Mouse (Mus musculus) E14TG2a.4 (cell line): ENCODE measurements around the gene Spryd3.

ENCODE experiments used
- H3K27me3 ChIP-seq: 2 replicates; pipeline ENCODE4 v1.6.1; 2014; ENCODE audit warnings: low read length, control low read depth; ENCODE audit not compliant: insufficient read depth
- H3K36me3 ChIP-seq: 2 replicates; pipeline ENCODE4 v1.6.1; 2014; ENCODE audit warnings: low read length, control low read depth; ENCODE audit not compliant: insufficient read depth
- H3K4me1 ChIP-seq: replicated peaks from 2 replicates; pipeline ENCODE4 v1.6.1; 2014; ENCODE audit warnings: low read depth, low read length, control low read depth
- H3K4me3 ChIP-seq: replicated peaks from 2 replicates; pipeline ENCODE4 v1.5.1; 2014; ENCODE audit warnings: mild to moderate bottlenecking, low read length
- H3K9me3 ChIP-seq: 2 replicates; pipeline ENCODE4 v1.6.1; 2014; ENCODE audit warnings: low read length, control low read depth
- CTCF ChIP-seq: conservative IDR thresholded peaks from 2 replicates; pipeline ENCODE4 v1.5.1; 2014; ENCODE audit warnings: low read length
- NANOG ChIP-seq: IDR thresholded peaks from 2 replicates; pipeline ENCODE4 v1.6.1; 2014; ENCODE audit warnings: borderline replicate concordance, low read length, mixed read lengths
- POU5F1 ChIP-seq: IDR thresholded peaks from 2 replicates; pipeline ENCODE4 v1.6.1; 2014; ENCODE audit warnings: low read length, borderline replicate concordance

Gene Spryd3

GRCm38 (mm10) chr15:102119121-102119830 lies 16.8 kb downstream of the Spryd3 start:
- Histone ChIP-seq H3K27me3 (no peaks in the 10 kb centered on the region), H3K36me3 (peaks cover 86% of the 10 kb centered on the region), H3K4me3 (no peak overlapping the region), H3K4me1 (peaks cover 34% of the 10 kb centered on the region), H3K9me3 (no peaks in the 10 kb centered on the region)
- TF ChIP-seq NANOG: no peak
- no peak for TF ChIP-seq CTCF
- TF ChIP-seq POU5F1: no peak

GRCm38 (mm10) chr15:102118591-102118990 lies 17.4 kb downstream of the Spryd3 start:
- TF ChIP-seq NANOG (no peak), CTCF (no peak), POU5F1 (no peak)
- no peaks in the 10 kb centered on the region for H3K27me3 ChIP-seq
- H3K4me1 ChIP-seq: peaks cover 34% of the 10 kb centered on the region
- H3K9me3 ChIP-seq: no peaks in the 10 kb centered on the region
- no peak overlapping the region for H3K4me3 ChIP-seq
- peaks cover 85% of the 10 kb centered on the region for H3K36me3 ChIP-seq

GRCm38 (mm10) chr15:102117461-102118443 lies 18.3 kb downstream of the Spryd3 start:
- TF ChIP-seq CTCF (no peak; the same call in 1 of the 2 replicates), NANOG (no peak), POU5F1 (no peak)
- Histone ChIP-seq H3K4me1 (peaks cover 34% of the 10 kb centered on the region), H3K27me3 (no peaks in the 10 kb centered on the region; the same call in 1 of the 2 replicates), H3K9me3 (no peaks in the 10 kb centered on the region), H3K4me3 (no peak overlapping the region), H3K36me3 (peaks cover 85% of the 10 kb centered on the region)

- Histone ChIP-seq H3K4me3 (no peak overlapping the region), H3K27me3 (peaks cover under 1% of the 10 kb centered on the region; the same call in 1 of the 2 replicates), H3K36me3 (peaks cover 80% of the 10 kb centered on the region), H3K9me3 (no peaks in the 10 kb centered on the region), H3K4me1 (peaks cover 34% of the 10 kb centered on the region)
- no peak for TF ChIP-seq POU5F1
- TF ChIP-seq CTCF: no peak
- TF ChIP-seq NANOG: no peak
These were observed 19.1 kb downstream of the Spryd3 start for GRCm38 (mm10) chr15:102116753-102117415.

GRCm38 (mm10) chr15:102115731-102116231 lies 20.3 kb downstream of the Spryd3 start:
- H3K4me1 ChIP-seq: peaks cover 42% of the 10 kb centered on the region
- no peaks in the 10 kb centered on the region for H3K9me3 ChIP-seq
- peak overlapping the region; percentile 41 for H3K4me3 ChIP-seq
- TF ChIP-seq POU5F1: no peak
- TF ChIP-seq CTCF: no peak
- TF ChIP-seq NANOG: no peak
- peaks cover 74% of the 10 kb centered on the region for H3K36me3 ChIP-seq
- peaks cover 8% of the 10 kb centered on the region for H3K27me3 ChIP-seq

GRCm38 (mm10) chr15:102114651-102115260 lies 21.3 kb downstream of the Spryd3 start:
- Histone ChIP-seq H3K36me3 (peaks cover 63% of the 10 kb centered on the region), H3K4me1 (peaks cover 39% of the 10 kb centered on the region), H3K9me3 (no peaks in the 10 kb centered on the region), H3K27me3 (peaks cover 8% of the 10 kb centered on the region), H3K4me3 (no peak overlapping the region)
- TF ChIP-seq CTCF: no peak
- TF ChIP-seq NANOG: no peak
- TF ChIP-seq POU5F1: no peak

- Histone ChIP-seq H3K4me3 (no peak overlapping the region), H3K27me3 (peaks cover 8% of the 10 kb centered on the region), H3K4me1 (peaks cover 41% of the 10 kb centered on the region), H3K36me3 (peaks cover 53% of the 10 kb centered on the region), H3K9me3 (no peaks in the 10 kb centered on the region)
- TF ChIP-seq POU5F1: no peak
- TF ChIP-seq NANOG: no peak
- TF ChIP-seq CTCF: no peak
These were observed 22.4 kb downstream of the Spryd3 start for GRCm38 (mm10) chr15:102113674-102114073.

GRCm38 (mm10) chr15:102112827-102113226 lies 23.2 kb downstream of the Spryd3 start:
- H3K4me3 ChIP-seq: no peak overlapping the region
- peaks cover 50% of the 10 kb centered on the region for H3K4me1 ChIP-seq
- H3K9me3 ChIP-seq: no peaks in the 10 kb centered on the region
- no peak for TF ChIP-seq NANOG
- no peak for TF ChIP-seq CTCF
- no peak for TF ChIP-seq POU5F1
- peaks cover 8% of the 10 kb centered on the region for H3K27me3 ChIP-seq
- H3K36me3 ChIP-seq: peaks cover 44% of the 10 kb centered on the region
